In genomic region chr11:52233906-52234305, GRCm38 (mm10) we compare ENCODE assay signal across 12 mouse cellular contexts. TPM values are rescaled to one million over a fixed set of nuclear protein-coding genes. Genes with fewer than 3 reads are reported as not detected.
DNase-seq lines count a peak whose midpoint lies in the region; ATAC-seq lines count a peak whose summit lies in the region.
"Had no signal": no experiment of that assay in that cellular context is flagged by ENCODE, and none has a peak within 500 bp of the region (broad histone marks: within the 10 kb centered on the region; RNA-seq: fewer than 3 reads in every experiment).

No protein-coding gene starts in this region.

- no peak overlapping the region for H3K27ac ChIP-seq in kidney, embryonic 15.5 days
- no peak overlapping the region for H3K27ac ChIP-seq in embryonic facial prominence, embryonic 10.5 days (replicated peaks)
- no peak overlapping the region for H3K27ac ChIP-seq in hindbrain, embryonic 15.5 days (replicated peaks)
- no peak overlapping the region for H3K27ac ChIP-seq in midbrain, embryonic 13.5 days

- peak overlapping the region; percentile 71 for H3K4me2 ChIP-seq in kidney, embryonic 15.5 days
- peak overlapping the region; percentile 65 for H3K4me2 ChIP-seq in hindbrain, embryonic 15.5 days
- H3K4me2 ChIP-seq in midbrain, embryonic 13.5 days (replicated peaks), result peak overlapping the region; percentile 80

- H3K9me3 ChIP-seq in kidney, embryonic 15.5 days (replicated peaks), result no peaks in the 10 kb centered on the region
- no peaks in the 10 kb centered on the region for H3K9me3 ChIP-seq in embryonic facial prominence, embryonic 10.5 days
- H3K9me3 ChIP-seq in hindbrain, embryonic 15.5 days, result no peaks in the 10 kb centered on the region
- H3K9me3 ChIP-seq in midbrain, embryonic 13.5 days, result no peaks in the 10 kb centered on the region

- H3K4me3 ChIP-seq in kidney, embryonic 15.5 days (replicated peaks), result peak overlapping the region; percentile 72; the same call in 1 of the 2 replicates
- peak overlapping the region; percentile 99 for H3K4me3 ChIP-seq in embryonic facial prominence, embryonic 10.5 days
- no peak overlapping the region for H3K4me3 ChIP-seq in hindbrain, embryonic 15.5 days
- 0 out of 2 replicates have a peak overlapping the region, but pooled peaks have one; percentile 91 for H3K4me3 ChIP-seq in midbrain, embryonic 13.5 days (replicated peaks)

- H3K27me3 ChIP-seq in kidney, embryonic 15.5 days, result no peaks in the 10 kb centered on the region
- no peaks in the 10 kb centered on the region for H3K27me3 ChIP-seq in embryonic facial prominence, embryonic 10.5 days (replicated peaks; ENCODE audit: low read depth, poor library complexity, severe bottlenecking)
- H3K27me3 ChIP-seq in hindbrain, embryonic 15.5 days, result no peaks in the 10 kb centered on the region
- H3K27me3 ChIP-seq in midbrain, embryonic 13.5 days, result no peaks in the 10 kb centered on the region
- H3K27me3 ChIP-seq: Patski had no signal

- ATAC-seq in kidney, embryonic 15.5 days (replicated peaks; ENCODE audit: low FRiP score), result no peak
- no peak for ATAC-seq in hindbrain, embryonic 15.5 days (ENCODE audit: low FRiP score, low read depth)
- no peak for ATAC-seq in midbrain, embryonic 13.5 days
- ATAC-seq in monocyte, adult 5-6 weeks (replicated peaks; ENCODE audit: insufficient number of reproducible peaks, low FRiP score, low TSS enrichment, poor library complexity, severe bottlenecking), result no peak
- ATAC-seq: Patski had no signal

- DNase-seq in kidney, adult 18-20 months, result no peak
- no peak for DNase-seq in embryonic facial prominence, embryonic 10.5 days (ENCODE audit: low spot score)
- no peak for DNase-seq in B cell, adult 2 months
- DNase-seq in frontal cortex, postnatal 25 days (ENCODE audit: low spot score in 2 of 2), result no peak
- DNase-seq: gastrocnemius, postnatal 25 days had no signal

- no peak overlapping the region for H3K9ac ChIP-seq in kidney, embryonic 15.5 days
- no peak overlapping the region for H3K9ac ChIP-seq in hindbrain, embryonic 15.5 days
- H3K9ac ChIP-seq in midbrain, embryonic 13.5 days (replicated peaks), result peak overlapping the region; percentile 99; the same call in 1 of the 2 replicates

- H3K4me1 ChIP-seq in kidney, embryonic 15.5 days, result peaks cover 21% of the 10 kb centered on the region
- H3K4me1 ChIP-seq in embryonic facial prominence, embryonic 10.5 days, result peaks cover 26% of the 10 kb centered on the region
- peaks cover 29% of the 10 kb centered on the region for H3K4me1 ChIP-seq in hindbrain, embryonic 15.5 days (replicated peaks)
- H3K4me1 ChIP-seq in midbrain, embryonic 13.5 days (replicated peaks), result peaks cover 31% of the 10 kb centered on the region

- peaks cover 33% of the 10 kb centered on the region for H3K36me3 ChIP-seq in kidney, embryonic 15.5 days
- peaks cover 42% of the 10 kb centered on the region for H3K36me3 ChIP-seq in embryonic facial prominence, embryonic 10.5 days (replicated peaks)
- H3K36me3 ChIP-seq in hindbrain, embryonic 15.5 days, result peaks cover 17% of the 10 kb centered on the region
- peaks cover 23% of the 10 kb centered on the region for H3K36me3 ChIP-seq in midbrain, embryonic 13.5 days

- WGBS in kidney, embryonic 15.5 days, result 75% methylated on average over 1 of the region's 1 CpGs
- WGBS in embryonic facial prominence, embryonic 10.5 days, result 93% methylated on average over 1 of the region's 1 CpGs
- WGBS in hindbrain, embryonic 15.5 days, result 95% methylated on average over 1 of the region's 1 CpGs
- WGBS in midbrain, embryonic 13.5 days, result 92% methylated on average over 1 of the region's 1 CpGs

RNA-seq across cellular contexts. Expression of gene Skp1a, which starts 2.1 kb away (rescaled TPM):
- 790 and 863 TPM in 2 replicates for polyA plus RNA-seq in kidney, embryonic 15.5 days (2015; fragmentation: Nextera tagmentation; extraction: Ambion mirVana)
- polyA plus RNA-seq in embryonic facial prominence, embryonic 10.5 days (2016; fragmentation: Nextera tagmentation; extraction: Ambion mirVana), result 938 and 966 TPM in 2 replicates
- 975 and 989 TPM in 2 replicates for polyA plus RNA-seq in hindbrain, embryonic 15.5 days (2015; fragmentation: Nextera tagmentation; extraction: Ambion mirVana)
- polyA plus RNA-seq in midbrain, embryonic 13.5 days (2015; fragmentation: Nextera tagmentation; extraction: Ambion mirVana), result 1,061 and 1,143 TPM in 2 replicates
- total RNA-seq in monocyte, adult 5-6 weeks (2017), result 108 to 155 TPM (median 147 TPM) in 3 replicates

RNA-seq across cellular contexts. Expression of gene Olfr1371, which starts 20.1 kb away (rescaled TPM):
- polyA plus RNA-seq in kidney, embryonic 15.5 days (2015; fragmentation: Nextera tagmentation; extraction: Ambion mirVana), result not detected in 2 replicates
- polyA plus RNA-seq in embryonic facial prominence, embryonic 10.5 days (2016; fragmentation: Nextera tagmentation; extraction: Ambion mirVana), result not detected in 2 replicates
- not detected in 2 replicates for polyA plus RNA-seq in hindbrain, embryonic 15.5 days (2015; fragmentation: Nextera tagmentation; extraction: Ambion mirVana)
- not detected in 2 replicates for polyA plus RNA-seq in midbrain, embryonic 13.5 days (2015; fragmentation: Nextera tagmentation; extraction: Ambion mirVana)
- not detected in 3 replicates for total RNA-seq in monocyte, adult 5-6 weeks (2017)
- total RNA-seq: gastrocnemius, postnatal 25 days; left cerebral cortex, adult 8-10 months had no signal
- polyA plus RNA-seq: Patski; small intestine, adult 2 months had no signal

RNA-seq across cellular contexts. Expression of gene Tcf7, which starts 48.9 kb away (rescaled TPM):
- polyA plus RNA-seq in kidney, embryonic 15.5 days (2015; fragmentation: Nextera tagmentation; extraction: Ambion mirVana), result 15.4 and 15.5 TPM in 2 replicates
- 11.3 and 13.0 TPM in 2 replicates for polyA plus RNA-seq in embryonic facial prominence, embryonic 10.5 days (2016; fragmentation: Nextera tagmentation; extraction: Ambion mirVana)
- polyA plus RNA-seq in hindbrain, embryonic 15.5 days (2015; fragmentation: Nextera tagmentation; extraction: Ambion mirVana), result 5.2 and 5.8 TPM in 2 replicates
- polyA plus RNA-seq in midbrain, embryonic 13.5 days (2015; fragmentation: Nextera tagmentation; extraction: Ambion mirVana), result 3.1 and 4.2 TPM in 2 replicates
- 3.4 to 17.2 TPM (median 3.9 TPM) in 3 replicates for total RNA-seq in monocyte, adult 5-6 weeks (2017)
